Mouse (Mus musculus) stomach, embryonic 14.5 days (tissue): Measurements from ENCODE around the gene Nde1. TPM values are rescaled to one million over a fixed set of nuclear protein-coding genes. Genes with fewer than 3 reads are reported as not detected.
A peak's percentile ranks its signal among the peaks of the same experiment; 100 is the strongest.

Source experiments
- ATAC-seq: fragments of 200-750 bp; cut with Nextera tagmentation; 2 replicates; pipeline ENCODE4 v1.8.0; 2017; ENCODE audit warnings: low read depth, moderate TSS enrichment; ENCODE audit not compliant: insufficient number of reproducible peaks, insufficient read depth, low FRiP score
- H3K27ac ChIP-seq: fragments of 300-500 bp; sonication (generic); 2 replicates; pipeline ENCODE4 v1.5.1; 2014; ENCODE audit warnings: mild to moderate bottlenecking, low read length, moderate library complexity, mixed read lengths
- H3K27me3 ChIP-seq: fragments of 300-500 bp; sonication (generic); 2 replicates; pipeline ENCODE4 v1.6.1; 2014; ENCODE audit warnings: low read length, control low read depth, mixed read lengths; ENCODE audit not compliant: control insufficient read depth, insufficient read depth
- H3K36me3 ChIP-seq: fragments of 300-500 bp; sonication (generic); 2 replicates; pipeline ENCODE4 v1.6.1; 2014; ENCODE audit warnings: mild to moderate bottlenecking, control low read depth, low read length, moderate library complexity, mixed read lengths; ENCODE audit not compliant: control insufficient read depth, insufficient read depth
- H3K4me1 ChIP-seq: fragments of 300-500 bp; sonication (generic); 2 replicates; pipeline ENCODE4 v1.6.1; 2014; ENCODE audit warnings: low read length, control low read depth, mixed read lengths; ENCODE audit not compliant: control insufficient read depth, insufficient read depth
- H3K4me2 ChIP-seq: fragments of 300-500 bp; sonication (generic); replicated peaks from 2 replicates; pipeline ENCODE4 v1.6.1; 2014; ENCODE audit warnings: low read depth, low read length, control low read depth
- H3K4me3 ChIP-seq: fragments of 300-500 bp; sonication (generic); 2 replicates; pipeline ENCODE4 v1.5.1; 2014; ENCODE audit warnings: low read depth, low read length, control low read depth
- H3K9ac ChIP-seq: fragments of 300-500 bp; sonication (generic); replicated peaks from 2 replicates; pipeline ENCODE4 v1.6.1; 2014; ENCODE audit warnings: low read depth, mild to moderate bottlenecking, control low read depth, low read length, moderate library complexity, mixed read lengths
- H3K9me3 ChIP-seq: fragments of 300-500 bp; sonication (generic); 2 replicates; pipeline ENCODE4 v1.6.1; 2016; ENCODE audit warnings: low read depth, low read length, control low read depth; ENCODE audit not compliant: control insufficient read depth
- WGBS: fragments of 180-500 bp; shearing (Covaris S2); extraction: QIAGEN DNeasy Blood & Tissue Kit; methylation state at CpG from one replicate; pipeline ENCODE4 v1.1.7; 2014; 5-methylcytosine and 5-hydroxymethylcytosine counted together
- microRNA counts: library from miRNA; unstranded; fragments of <30 nt; microRNA quantifications from one replicate; lab custom pipeline; 2016
- microRNA-seq: library from miRNA; unstranded; fragments of <30 nt; microRNA quantifications from one replicate; pipeline ENCODE4, GENCODE M21; 2016
- polyA plus RNA-seq: library from polyadenylated mRNA; unstranded; fragments of >200 nt; fragmentation: Nextera tagmentation; extraction: Ambion mirVana; gene quantifications from 2 replicates; pipeline ENCODE4 v1.2.1, GENCODE M21; 2014

The Nde1 gene
- polyA plus RNA-seq, 1 experiment from 2014 or later, result 111 TPM

DNA sequence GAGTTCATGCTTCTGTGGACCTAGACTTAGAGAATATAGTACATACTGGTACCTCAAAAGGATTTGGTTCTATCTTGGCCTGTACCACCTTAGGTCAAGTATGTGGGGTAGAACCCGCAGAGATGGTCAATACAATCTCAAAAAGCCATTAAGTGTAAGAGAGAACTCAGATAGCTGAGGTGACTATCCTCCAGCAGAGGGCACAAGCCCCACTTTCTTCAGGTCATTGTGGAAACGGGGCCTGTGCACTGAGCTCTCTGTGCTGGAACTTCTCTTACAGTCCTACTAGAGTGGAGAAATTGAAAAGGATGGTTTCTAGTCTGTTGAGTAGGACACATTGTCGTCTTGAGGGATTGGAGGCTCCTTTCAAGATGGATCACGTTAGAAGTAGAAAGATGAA lies 35.7 kb downstream of the Nde1 start:
- no peak for ATAC-seq
- no peak overlapping the region for H3K27ac ChIP-seq
- 70% methylated on average over 4 of the region's 4 CpGs for WGBS

DNA sequence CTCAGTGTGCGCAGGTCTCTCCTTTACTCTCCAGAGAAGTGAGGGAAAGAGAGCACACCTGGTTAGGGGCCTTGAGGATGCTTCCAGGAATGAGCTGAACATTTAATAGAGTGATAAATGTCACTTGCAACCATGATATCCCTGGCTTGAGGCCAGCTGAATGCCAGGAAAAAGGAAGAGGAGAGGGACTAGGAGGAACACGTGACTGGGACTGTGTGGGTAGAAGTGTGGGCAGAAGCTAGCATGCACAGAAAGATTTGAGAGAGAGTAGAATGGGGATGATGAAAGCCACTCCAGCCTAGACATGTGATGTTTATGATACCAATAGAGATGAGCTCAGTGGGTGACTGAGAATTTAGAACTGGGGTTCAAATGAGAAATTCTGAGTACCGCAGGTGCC lies 52.1 kb downstream of the Nde1 start:
- H3K27me3 ChIP-seq, result no peaks in the 10 kb centered on the region
- H3K4me2 ChIP-seq, result no peak overlapping the region
- no peaks in the 10 kb centered on the region for H3K9me3 ChIP-seq
- 84% methylated on average over 3 of the region's 3 CpGs for WGBS
- no peaks in the 10 kb centered on the region; the same call in 1 of the 2 replicates for H3K36me3 ChIP-seq
- no peak overlapping the region for H3K4me3 ChIP-seq
- no peaks in the 10 kb centered on the region for H3K4me1 ChIP-seq
- no peak for ATAC-seq
- H3K27ac ChIP-seq, result no peak overlapping the region
- H3K9ac ChIP-seq, result no peak overlapping the region

More for the DNA sequence above, 35.7 kb downstream of the Nde1 start:
- Histone ChIP-seq H3K9me3 (no peaks in the 10 kb centered on the region), H3K4me3 (no peak overlapping the region), H3K27me3 (no peaks in the 10 kb centered on the region), H3K4me2 (no peak overlapping the region), H3K36me3 (no peaks in the 10 kb centered on the region; the same call in 1 of the 2 replicates), H3K4me1 (no peaks in the 10 kb centered on the region), H3K9ac (no peak overlapping the region)

GRCm38 (mm10) chr16:14237100-14237723 lies 74.1 kb downstream of the Nde1 start:
- Histone ChIP-seq H3K27ac (no peak overlapping the region), H3K9me3 (no peaks in the 10 kb centered on the region), H3K36me3 (no peaks in the 10 kb centered on the region), H3K27me3 (no peaks in the 10 kb centered on the region), H3K9ac (no peak overlapping the region), H3K4me2 (no peak overlapping the region), H3K4me3 (no peak overlapping the region), H3K4me1 (no peaks in the 10 kb centered on the region)
- ATAC-seq, result peak; percentile 44; the same call in 1 of the 2 replicates
- WGBS, result 22% methylated on average over 6 of the region's 6 CpGs

DNA sequence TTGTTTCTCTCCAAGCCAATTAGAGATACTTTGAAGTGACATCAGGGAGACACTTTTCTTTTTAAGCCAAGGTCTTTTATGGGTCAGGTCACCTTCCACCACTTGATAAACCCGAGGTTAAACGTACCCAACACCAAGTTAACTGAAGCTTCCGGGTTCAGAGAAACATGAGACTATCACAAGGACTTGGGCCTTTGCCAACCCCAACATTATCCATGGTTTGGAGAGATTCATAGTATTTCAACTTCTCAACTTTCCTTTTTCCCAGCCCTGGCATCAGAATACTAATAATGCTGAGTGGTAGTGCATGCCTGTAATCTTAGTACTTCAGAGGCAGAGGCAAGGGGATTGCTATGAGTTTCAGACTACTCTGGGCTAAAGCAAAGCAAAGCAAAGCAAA lies 79.0 kb downstream of the Nde1 start:
- no peaks in the 10 kb centered on the region for H3K4me1 ChIP-seq
- WGBS, result 63% methylated on average over 3 of the region's 3 CpGs
- H3K36me3 ChIP-seq, result no peaks in the 10 kb centered on the region
- ATAC-seq, result no peak
- no peak overlapping the region for H3K9ac ChIP-seq
- H3K27me3 ChIP-seq, result no peaks in the 10 kb centered on the region
- H3K27ac ChIP-seq, result no peak overlapping the region
- no peaks in the 10 kb centered on the region for H3K9me3 ChIP-seq
- no peak overlapping the region for H3K4me3 ChIP-seq
- H3K4me2 ChIP-seq, result no peak overlapping the region

MicroRNAs within 50 kb of the gene (microRNA counts, 519-probe panel; counts per million panel counts)
- 3,138 counts per million, percentile 57 among the panel's probes with 10 or more counts for microRNA mmu-miR-484 (lab: Ali Mortazavi, UCI)

Small RNA genes lying within 50 kb of the gene (microRNA-seq; reads per million reads assigned to microRNA genes)
- gene Gm27671 (not detected), gene Mir484 (2,071 reads per million, percentile 80 among the genes with 10 or more reads in this experiment)

Other genes with a start within 250 kb of the Nde1 start
- 2.5 and 3.2 TPM in 2 replicates for gene 2900011O08Rik, start 176.7 kb upstream of the Nde1 start, polyA plus RNA-seq
- not detected in 2 replicates for gene Ifitm7, start 176.4 kb upstream of the Nde1 start, polyA plus RNA-seq
- 22.2 and 24.3 TPM in 2 replicates for gene Marf1, start 76 bp downstream of the Nde1 start, polyA plus RNA-seq
- gene Myh11, start 128.1 kb downstream of the Nde1 start, polyA plus RNA-seq, result 250 and 280 TPM in 2 replicates
- gene Fopnl, start 154.1 kb downstream of the Nde1 start, polyA plus RNA-seq, result 175 and 181 TPM in 2 replicates
- 13.7 and 17.9 TPM in 2 replicates for gene Abcc1, start 198.3 kb downstream of the Nde1 start, polyA plus RNA-seq